In the genomic region with DNA sequence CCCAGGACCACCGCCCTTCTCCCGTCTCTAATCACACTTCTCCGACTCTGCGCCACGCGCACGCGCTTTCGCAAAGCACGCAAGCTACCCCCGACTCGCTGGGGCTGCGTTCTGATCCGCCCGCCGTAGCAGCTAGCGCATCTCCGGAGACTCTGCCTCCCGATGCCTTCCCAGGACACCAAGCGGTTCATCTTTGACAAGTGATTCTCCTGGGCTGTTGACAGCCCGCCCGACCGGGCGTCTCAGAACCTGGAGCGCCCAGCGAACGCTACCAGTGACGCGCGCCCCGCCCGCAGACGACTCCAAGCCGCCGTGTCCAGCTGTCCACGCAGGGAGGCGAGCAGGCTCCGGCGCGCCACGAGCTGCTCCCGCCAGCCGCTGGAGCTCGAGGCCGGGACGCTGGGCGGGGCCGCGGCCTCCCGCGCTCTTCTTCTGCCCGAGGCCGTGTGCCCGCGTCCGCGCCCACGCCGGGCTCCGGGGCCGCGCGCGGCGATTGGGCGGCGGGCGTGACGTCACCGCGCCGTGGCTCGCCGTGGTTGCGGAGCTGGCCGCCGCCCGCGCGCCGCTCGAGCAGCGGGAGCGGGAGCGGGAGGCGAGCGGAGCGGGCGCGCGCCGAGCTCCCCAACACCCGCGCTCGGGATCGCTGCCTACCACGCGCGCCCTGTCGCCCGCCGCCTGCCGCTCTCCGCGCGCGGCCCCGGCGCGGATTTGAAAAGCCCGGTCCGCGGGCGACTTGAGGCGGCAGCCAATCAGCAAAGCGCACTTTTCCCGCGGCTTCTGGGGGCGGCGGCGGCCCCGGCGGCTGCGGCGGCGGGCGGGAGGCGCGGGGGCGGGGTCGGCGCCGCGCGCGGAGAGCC, we compare ENCODE assay signal across 8 mouse cellular contexts. TPM values are rescaled to one million over a fixed set of nuclear protein-coding genes. Genes with fewer than 3 reads are reported as not detected.
DNase-seq lines count a peak whose midpoint lies in the region; ATAC-seq lines count a peak whose summit lies in the region.

A gene (plus strand): TSS at position 850 of the 857 bp plus-strand sequence.

- no peaks in the 10 kb centered on the region for H3K36me3 ChIP-seq in embryonic facial prominence, embryonic 14.5 days (ENCODE audit: control insufficient read depth, insufficient read depth, low read length)
- peaks cover 4% of the 10 kb centered on the region; the same call in 1 of the 2 replicates for H3K36me3 ChIP-seq in kidney, embryonic 14.5 days (ENCODE audit: control insufficient read depth, insufficient read depth, low read length)
- H3K36me3 ChIP-seq in limb, embryonic 15.5 days, result no peaks in the 10 kb centered on the region

- H3K9ac ChIP-seq in embryonic facial prominence, embryonic 14.5 days (ENCODE audit: low read depth, low read length), result peak within 1 kb of the TSS; percentile 99
- peak within 1 kb of the TSS; percentile 98 for H3K9ac ChIP-seq in kidney, embryonic 14.5 days (ENCODE audit: low read depth, low read length)
- peak within 1 kb of the TSS; percentile 88 for H3K9ac ChIP-seq in limb, embryonic 15.5 days

- peak; percentile 91 for ATAC-seq in embryonic facial prominence, embryonic 14.5 days (ENCODE audit: low read depth)
- ATAC-seq in kidney, embryonic 14.5 days (ENCODE audit: low FRiP score, low TSS enrichment), result peak; percentile 86
- ATAC-seq in limb, embryonic 15.5 days (ENCODE audit: insufficient number of reproducible peaks, low FRiP score, low TSS enrichment, low read depth), result peak; percentile 87

- no peaks in the 10 kb centered on the region for H3K9me3 ChIP-seq in embryonic facial prominence, embryonic 14.5 days (ENCODE audit: control insufficient read depth, low read length)
- H3K9me3 ChIP-seq in kidney, embryonic 14.5 days (ENCODE audit: control insufficient read depth, low read length), result no peaks in the 10 kb centered on the region
- H3K9me3 ChIP-seq in limb, embryonic 15.5 days, result no peaks in the 10 kb centered on the region

- DNase-seq in 3T3-L1 (ENCODE audit: low read depth, low spot score), result peak; percentile 80
- peak; percentile 70 to 75 for DNase-seq in adrenal gland, postnatal 4 days (ENCODE audit: low spot score in 2 of 2)
- DNase-seq in embryonic facial prominence, embryonic 14.5 days (ENCODE audit: low spot score), result peak; percentile 97
- DNase-seq in heart, adult 8-10 months (ENCODE audit: low spot score), result peak; percentile 77
- DNase-seq in monocyte, adult 2 months (ENCODE audit: low read depth in 1 of 2, low spot score in 2 of 2), result peak; percentile 34 to 58
- DNase-seq in spleen, postnatal 36 days (ENCODE audit: low spot score in 2 of 2), result peak; percentile 84

- peak within 1 kb of the TSS; percentile 100 for H3K4me3 ChIP-seq in embryonic facial prominence, embryonic 14.5 days (ENCODE audit: low read depth, low read length)
- H3K4me3 ChIP-seq in kidney, embryonic 14.5 days (ENCODE audit: low read length), result peak within 1 kb of the TSS; percentile 99
- peak within 1 kb of the TSS; percentile 94 for H3K4me3 ChIP-seq in limb, embryonic 15.5 days

- H3K27ac ChIP-seq in embryonic facial prominence, embryonic 14.5 days (replicated peaks; ENCODE audit: low read depth, low read length), result peak within 1 kb of the TSS; percentile 97
- H3K27ac ChIP-seq in kidney, embryonic 14.5 days (ENCODE audit: low read depth, low read length), result peak within 1 kb of the TSS; percentile 98
- H3K27ac ChIP-seq in limb, embryonic 15.5 days, result peak within 1 kb of the TSS; percentile 96

- WGBS in embryonic facial prominence, embryonic 14.5 days, result under 1% methylated on average over 32 of the region's 136 CpGs
- WGBS in kidney, embryonic 14.5 days, result under 1% methylated on average over 87 of the region's 136 CpGs
- 0% methylated on average over 96 of the region's 136 CpGs for WGBS in limb, embryonic 15.5 days

- H3K27me3 ChIP-seq in embryonic facial prominence, embryonic 14.5 days (replicated peaks; ENCODE audit: control insufficient read depth, insufficient read depth, low read length), result no peaks in the 10 kb centered on the region
- H3K27me3 ChIP-seq in kidney, embryonic 14.5 days (ENCODE audit: control insufficient read depth, insufficient read depth, low read length), result no peaks in the 10 kb centered on the region
- no peaks in the 10 kb centered on the region for H3K27me3 ChIP-seq in limb, embryonic 15.5 days

- peaks cover 18% of the 10 kb centered on the region; the same call in 1 of the 2 replicates for H3K4me1 ChIP-seq in embryonic facial prominence, embryonic 14.5 days (ENCODE audit: control insufficient read depth, insufficient read depth, low read length)
- peaks cover 32% of the 10 kb centered on the region for H3K4me1 ChIP-seq in kidney, embryonic 14.5 days (ENCODE audit: control insufficient read depth, insufficient read depth, low read length)
- H3K4me1 ChIP-seq in limb, embryonic 15.5 days, result peaks cover 19% of the 10 kb centered on the region

- H3K4me2 ChIP-seq in embryonic facial prominence, embryonic 14.5 days (ENCODE audit: low read depth, low read length), result peak within 1 kb of the TSS; percentile 87
- H3K4me2 ChIP-seq in kidney, embryonic 14.5 days (replicated peaks; ENCODE audit: low read depth, low read length), result peak within 1 kb of the TSS; percentile 90
- H3K4me2 ChIP-seq in limb, embryonic 15.5 days, result peak within 1 kb of the TSS; percentile 80

RNA-seq across cellular contexts. Expression of the gene that starts here (rescaled TPM):
- total RNA-seq in adrenal gland, postnatal 4 days (2021), result 10 to 100 TPM; 82.7 to 96.3 TPM
- 40.4 and 45.7 TPM in 2 replicates for polyA plus RNA-seq in embryonic facial prominence, embryonic 14.5 days (2014; fragmentation: Nextera tagmentation; extraction: Ambion mirVana)
- 10 to 100 TPM; 24.0 to 25.3 (median 24.5) TPM for total RNA-seq in heart, adult 8-10 months (2022)
- 49.2 and 68.7 TPM in 2 replicates for polyA plus RNA-seq in kidney, embryonic 14.5 days (2014; fragmentation: Nextera tagmentation; extraction: Ambion mirVana)
- polyA plus RNA-seq in limb, embryonic 15.5 days (2015; fragmentation: Nextera tagmentation; extraction: Ambion mirVana), result 32.1 and 37.1 TPM in 2 replicates

Comparison
In these comparisons a context has a peak if more than half of its experiments do, and no peak if none do; other contexts are left out.
1. Peak in every context shown above with its lines: DNase-seq, ATAC-seq, H3K4me3 ChIP-seq and H3K27ac ChIP-seq.
2. DNase-seq: peak in every context shown above with its lines; median percentile 97 in embryonic facial prominence, embryonic 14.5 days; 84 in spleen, postnatal 36 days; 80 in 3T3-L1; 77 in heart, adult 8-10 months; 72 in adrenal gland, postnatal 4 days; 46 in monocyte, adult 2 months.